Mouse (Mus musculus) Patski (cell line): ENCODE data around the gene Cadps2. TPM values are rescaled to one million over a fixed set of nuclear protein-coding genes. Genes with fewer than 3 reads are reported as not detected.

Experiments
- ATAC-seq: fragments of 100-300 bp; one replicate; pipeline ENCODE4 v1.8.0; 2021
- CTCF ChIA-PET: fragments of 350-600 bp; sonication (Branson Sonifier 250); formaldehyde crosslinking; loops from one replicate; lab custom pipeline; 2022; ENCODE audit warnings: inconsistent platforms; lab: Charles Lee
- POLR2A ChIA-PET: fragments of 350-600 bp; sonication (Branson Sonifier 250); formaldehyde crosslinking; loops from one replicate; lab custom pipeline; 2022; ENCODE audit warnings: antibody characterized with exemption, inconsistent platforms; lab: Charles Lee
- DNase-seq: peaks from one replicate; pipeline ENCODE4 v3.0.0-alpha.2; 2011; ENCODE audit warnings: low read depth, low spot score
- H3K27me3 ChIP-seq: fragments of 371-371 bp; one replicate; pipeline ENCODE4 v1.5.1; 2021
- CTCF ChIP-seq: fragments of 100-300 bp; IDR thresholded peaks from one replicate; pipeline ENCODE4 v1.5.1; 2021
- in situ Hi-C: fragments of 300-500 bp; cut with MboI; formaldehyde crosslinking; loops from 3 replicates; pipeline ENCODE4 v1.11.1; 2018; ENCODE audit warnings: low pct_unique_long_range_greater_than_20kb, mixed read lengths
- polyA plus RNA-seq: library from polyadenylated mRNA; unstranded; gene quantifications from one replicate; pipeline ENCODE4 v1.2.3, GENCODE M21; 2021

Gene Cadps2
- polyA plus RNA-seq, 1 experiment from 2014 or later, result 0.09 TPM

- no peak for TF ChIP-seq CTCF
- in situ Hi-C loops, result no loop called here
- CTCF ChIA-PET, result no interaction called here
- POLR2A ChIA-PET, result no interaction called here
- no peak for ATAC-seq
- H3K27me3 ChIP-seq, result no peaks in the 10 kb centered on the region
- DNase-seq, result no peak
These were observed 189.0 kb downstream of the Cadps2 start, which contains the start of gene Rnf133 for GRCm38 (mm10) chr6:23650205-23650604. Rnf133 (minus strand) TSS chr6:23650305.

GRCm38 (mm10) chr6:23648732-23649131 is 190.5 kb downstream of the Cadps2 start:
- in situ Hi-C loops, result no loop called here
- no peaks in the 10 kb centered on the region for H3K27me3 ChIP-seq
- CTCF ChIA-PET, result no interaction called here
- TF ChIP-seq CTCF, result no peak
- POLR2A ChIA-PET, result no interaction called here
- DNase-seq, result no peak
- no peak for ATAC-seq

GRCm38 (mm10) chr6:23647627-23648247 is 191.5 kb downstream of the Cadps2 start:
- in situ Hi-C loops, result no loop called here
- H3K27me3 ChIP-seq, result no peaks in the 10 kb centered on the region
- POLR2A ChIA-PET, result interaction anchor here (0.6 kb wide), 1 partner anchor 484 kb away, joined by 3 read pairs; no protein-coding TSS in a partner anchor
- no peak for TF ChIP-seq CTCF
- ATAC-seq (no peak), DNase-seq (no peak)
- CTCF ChIA-PET, result no interaction called here

DNA sequence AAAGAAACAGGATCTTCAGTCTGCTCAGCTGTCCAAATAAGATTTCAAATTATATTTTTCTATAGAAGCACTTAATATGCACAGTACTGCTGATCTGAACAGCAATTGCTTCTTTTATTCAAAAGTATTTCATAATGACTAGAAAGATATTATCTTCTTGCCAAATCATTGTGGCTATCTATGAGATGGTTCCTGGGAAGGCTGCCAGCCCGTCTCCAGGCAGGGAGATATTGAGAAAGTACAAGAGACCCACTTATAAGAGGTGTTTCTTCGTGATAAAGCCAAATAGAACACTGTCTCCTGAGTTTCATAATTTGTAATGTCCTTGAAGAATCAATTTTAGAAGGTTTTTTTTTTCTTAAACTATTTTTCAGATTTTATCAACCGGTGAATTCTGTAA is 202.1 kb downstream of the Cadps2 start:
- TF ChIP-seq CTCF, result no peak
- POLR2A ChIA-PET, result no interaction called here
- in situ Hi-C loops, result no loop called here
- CTCF ChIA-PET, result no interaction called here
- ATAC-seq (no peak), DNase-seq (no peak)
- no peaks in the 10 kb centered on the region for H3K27me3 ChIP-seq

GRCm38 (mm10) chr6:23635208-23635607 is 204.0 kb downstream of the Cadps2 start:
- ATAC-seq (no peak), DNase-seq (no peak)
- no peaks in the 10 kb centered on the region for H3K27me3 ChIP-seq
- no peak for TF ChIP-seq CTCF
- ChIA-PET POLR2A (no interaction called here), CTCF (no interaction called here)
- in situ Hi-C loops, result no loop called here

- ATAC-seq (no peak), DNase-seq (no peak)
- in situ Hi-C loops, result no loop called here
- CTCF ChIA-PET, result no interaction called here
- TF ChIP-seq CTCF, result no peak
- H3K27me3 ChIP-seq, result no peaks in the 10 kb centered on the region
- POLR2A ChIA-PET, result interaction anchor here (0.6 kb wide), 1 partner anchor 74 kb away, joined by 3 read pairs; no protein-coding TSS in a partner anchor
These were observed 205.2 kb downstream of the Cadps2 start for GRCm38 (mm10) chr6:23634016-23634415.

GRCm38 (mm10) chr6:23630465-23630864 is 208.8 kb downstream of the Cadps2 start:
- H3K27me3 ChIP-seq, result no peaks in the 10 kb centered on the region
- ChIA-PET CTCF (no interaction called here), POLR2A (no interaction called here)
- no peak for TF ChIP-seq CTCF
- in situ Hi-C loops, result no loop called here
- DNase-seq, result no peak
- ATAC-seq, result no peak

DNA sequence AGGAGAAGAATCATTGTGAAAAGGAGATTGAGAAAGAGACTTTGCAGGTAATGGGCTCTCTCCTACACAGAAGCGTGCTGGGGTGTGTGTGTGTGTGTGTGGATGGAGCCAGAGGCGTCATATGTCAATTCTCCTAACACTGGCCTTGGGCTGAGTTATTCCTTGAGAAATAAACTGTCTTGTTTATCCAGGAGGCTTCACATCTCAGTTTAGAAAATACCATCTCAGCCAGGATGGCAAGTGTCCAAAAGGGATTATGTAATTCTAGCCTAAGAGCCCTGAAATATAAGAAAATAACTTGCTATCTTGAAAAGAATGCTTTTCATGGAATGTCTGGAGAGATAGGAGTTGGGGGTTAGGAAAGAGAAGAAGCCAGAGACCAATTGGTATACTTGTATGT is 264.1 kb downstream of the Cadps2 start:
- no peak for DNase-seq
- CTCF ChIA-PET, result no interaction called here
- ATAC-seq, result no peak

GRCm38 (mm10) chr6:23573750-23574149 is 265.5 kb downstream of the Cadps2 start:
- no peak for DNase-seq
- CTCF ChIA-PET, result no interaction called here
- no peak for ATAC-seq
- in situ Hi-C loops, result no loop called here
- H3K27me3 ChIP-seq, result no peaks in the 10 kb centered on the region
- no peak for TF ChIP-seq CTCF
- POLR2A ChIA-PET, result no interaction called here

More for the DNA sequence above, 264.1 kb downstream of the Cadps2 start:
- in situ Hi-C loops, result no loop called here
- POLR2A ChIA-PET, result no interaction called here
- peaks cover 5% of the 10 kb centered on the region for H3K27me3 ChIP-seq
- TF ChIP-seq CTCF, result no peak

- CTCF ChIA-PET, result no interaction called here
- in situ Hi-C loops, result no loop called here
- POLR2A ChIA-PET, result no interaction called here
- ATAC-seq (no peak), DNase-seq (no peak)
- no peak for TF ChIP-seq CTCF
- no peaks in the 10 kb centered on the region for H3K27me3 ChIP-seq
These were observed 266.8 kb downstream of the Cadps2 start for GRCm38 (mm10) chr6:23572401-23572800.

DNA sequence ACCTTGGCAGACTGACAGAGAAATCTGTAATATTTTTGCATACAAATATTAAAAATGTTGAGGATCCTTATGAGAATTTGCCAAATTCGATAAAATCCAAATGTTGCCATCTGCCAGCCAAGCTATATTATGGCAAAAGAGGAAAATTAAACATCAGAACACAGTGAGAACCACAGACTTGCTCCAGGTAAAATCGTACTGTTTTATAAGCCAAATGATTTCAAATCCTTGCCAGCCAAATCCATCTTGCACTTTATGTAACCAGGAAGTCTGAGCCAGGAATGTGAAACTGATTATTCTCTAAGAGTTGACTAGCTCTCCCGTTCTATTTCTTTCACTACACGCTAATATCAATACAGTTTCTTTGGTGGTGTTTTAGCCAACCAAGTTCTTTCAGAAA is 269.5 kb downstream of the Cadps2 start:
- in situ Hi-C loops, result no loop called here
- DNase-seq, result no peak
- ATAC-seq, result no peak
- H3K27me3 ChIP-seq, result no peaks in the 10 kb centered on the region
- ChIA-PET CTCF (no interaction called here), POLR2A (no interaction called here)
- TF ChIP-seq CTCF, result no peak

DNA sequence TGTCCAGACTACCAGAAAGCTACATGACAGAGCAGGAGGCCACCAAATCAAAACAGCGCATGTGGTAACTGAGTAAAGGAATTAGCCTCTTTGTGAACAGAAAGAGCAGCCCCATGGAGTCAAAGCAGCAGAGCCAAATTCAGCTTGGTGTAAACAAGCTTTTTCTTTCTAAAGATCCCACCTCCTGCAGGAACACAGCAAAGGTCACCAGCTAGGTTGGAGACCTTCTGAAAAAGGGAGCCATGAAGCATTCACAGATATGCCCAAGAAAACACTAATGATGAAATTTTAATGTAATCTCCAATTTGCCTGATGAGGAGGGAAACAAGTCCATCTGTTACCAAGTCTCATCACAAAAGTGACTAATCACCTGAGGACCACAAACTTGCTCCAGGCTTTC is 270.5 kb downstream of the Cadps2 start:
- ATAC-seq (no peak), DNase-seq (no peak)
- TF ChIP-seq CTCF, result no peak
- CTCF ChIA-PET, result no interaction called here
- POLR2A ChIA-PET, result no interaction called here
- no peaks in the 10 kb centered on the region for H3K27me3 ChIP-seq
- in situ Hi-C loops, result no loop called here
